21 mouse cellular contexts compared by ENCODE assay signal in genomic region chr1:156066133-156066532, GRCm38 (mm10). TPM values are rescaled to one million over a fixed set of nuclear protein-coding genes. Genes with fewer than 3 reads are reported as not detected.
DNase-seq lines count a peak whose midpoint lies in the region; ATAC-seq and TF ChIP-seq lines count a peak whose summit lies in the region.
"Had no signal": no experiment of that assay in that cellular context is flagged by ENCODE, and none has a peak within 500 bp of the region (broad histone marks: within the 10 kb centered on the region; RNA-seq: fewer than 3 reads in every experiment).

No protein-coding gene starts in this region.

- TF ChIP-seq CTCF in bone marrow macrophage, adult 2 months (IDR thresholded peaks at IDR 0.05; ENCODE audit: low read depth, low read length) = no peak

- no peak overlapping the region for H3K4me2 ChIP-seq in heart, embryonic 13.5 days
- H3K4me2 ChIP-seq: embryonic facial prominence, embryonic 13.5 days; forebrain, embryonic 12.5 days; hindbrain, embryonic 15.5 days; limb, embryonic 12.5 days had no signal

- H3K9me3 ChIP-seq in heart, embryonic 13.5 days = no peaks in the 10 kb centered on the region
- H3K9me3 ChIP-seq: embryonic facial prominence, embryonic 13.5 days; forebrain, embryonic 12.5 days; hindbrain, embryonic 15.5 days; limb, embryonic 12.5 days; midbrain, embryonic 10.5 days had no signal

- TF ChIP-seq POLR2A in bone marrow macrophage, adult 2 months (IDR thresholded peaks at IDR 0.05; ENCODE audit: borderline replicate concordance, low read depth, low read length) = no peak

- no peak for ATAC-seq in heart, embryonic 13.5 days (ENCODE audit: extremely low read depth, insufficient number of reproducible peaks, low FRiP score, low TSS enrichment)
- ATAC-seq: intestine, postnatal 0 days had no signal

- peaks cover 67% of the 10 kb centered on the region for H3K36me3 ChIP-seq in heart, embryonic 13.5 days
- peaks cover 48% of the 10 kb centered on the region for H3K36me3 ChIP-seq in macrophage (ENCODE audit: inconsistent target)

- no peak overlapping the region for H3K9ac ChIP-seq in heart, embryonic 13.5 days
- H3K9ac ChIP-seq: embryonic facial prominence, embryonic 13.5 days; forebrain, embryonic 12.5 days; hindbrain, embryonic 15.5 days; limb, embryonic 12.5 days; liver, embryonic 14.5 days had no signal

- WGBS in heart, embryonic 13.5 days = 58% methylated on average over 3 of the region's 3 CpGs
- WGBS in macrophage (ENCODE audit: missing documents) = 24% methylated on average over 3 of the region's 3 CpGs

- no peak for DNase-seq in heart, postnatal 10 days
- peak; percentile 36 for DNase-seq in 416B (ENCODE audit: low read depth)
- no peak for DNase-seq in kidney, adult 18-20 months
- no peak for DNase-seq in kidney, adult 11 months
- DNase-seq: cerebellum, adult 9-10 months; gastrocnemius, postnatal 14 days; kidney, postnatal 36 days; layer of hippocampus, adult 9-11 months; lung, postnatal 10 days; right cerebral cortex, postnatal 25 days had no signal

- H3K27me3 ChIP-seq in heart, embryonic 13.5 days (replicated peaks) = no peaks in the 10 kb centered on the region
- H3K27me3 ChIP-seq: embryonic facial prominence, embryonic 13.5 days; forebrain, embryonic 12.5 days; hindbrain, embryonic 15.5 days; limb, embryonic 12.5 days had no signal

- intact Hi-C loops in heart, postnatal 10 days (cut with DNase I) = no loop called here

- H3K4me1 ChIP-seq in heart, embryonic 13.5 days = peaks cover 16% of the 10 kb centered on the region
- H3K4me1 ChIP-seq in bone marrow macrophage, adult 2 months (ENCODE audit: control insufficient read depth, insufficient read depth, low read length) = peaks cover 25% of the 10 kb centered on the region
- H3K4me1 ChIP-seq: embryonic facial prominence, embryonic 13.5 days; forebrain, embryonic 12.5 days; hindbrain, embryonic 15.5 days; limb, embryonic 12.5 days; midbrain, embryonic 10.5 days had no signal

- H3K4me3 ChIP-seq in heart, embryonic 13.5 days = no peak overlapping the region
- H3K4me3 ChIP-seq in bone marrow macrophage, adult 2 months (ENCODE audit: insufficient read depth, low read length) = peak overlapping the region; percentile 29
- no peak overlapping the region for H3K4me3 ChIP-seq in macrophage (ENCODE audit: inconsistent target)
- H3K4me3 ChIP-seq: embryonic facial prominence, embryonic 13.5 days; forebrain, embryonic 12.5 days; hindbrain, embryonic 15.5 days; limb, embryonic 12.5 days; midbrain, embryonic 10.5 days had no signal

- peak overlapping the region; percentile 36 for H3K27ac ChIP-seq in heart, embryonic 13.5 days (replicated peaks)
- H3K27ac ChIP-seq in bone marrow macrophage, adult 2 months (ENCODE audit: insufficient read depth, low read depth, low read length) = peak overlapping the region; percentile 58
- peak overlapping the region; percentile 28; the same call in 1 of the 2 replicates for H3K27ac ChIP-seq in macrophage
- H3K27ac ChIP-seq: embryonic facial prominence, embryonic 13.5 days; forebrain, embryonic 12.5 days; hindbrain, embryonic 15.5 days; limb, embryonic 12.5 days; liver, embryonic 14.5 days; midbrain, embryonic 10.5 days; stomach, postnatal 0 days had no signal

- peaks cover 10% of the 10 kb centered on the region; the same call in 1 of the 2 replicates for H3K79me2 ChIP-seq in macrophage (ENCODE audit: inconsistent target)

RNA-seq across cellular contexts. Expression of gene Tor1aip1, which starts 29.9 kb away (rescaled TPM):
- 28.4 and 32.0 TPM in 2 replicates for polyA plus RNA-seq in heart, embryonic 13.5 days (2015; fragmentation: Nextera tagmentation; extraction: Ambion mirVana)
- 10 to 100 TPM; 65.2 to 74.2 TPM for total RNA-seq in heart, postnatal 10 days (2021)
- polyA plus RNA-seq in bone marrow macrophage, adult 2 months (2012; ENCODE audit: insufficient read depth, insufficient read length, missing spikeins) = 158 and 159 TPM in 2 replicates
- total RNA-seq in macrophage (2018; cell fraction: chromatin; rRNA removed) = 100 to 1,000 TPM; 182 to 728 (median 386) TPM
- 100 to 1,000 TPM; 150 to 301 (median 218) TPM for total RNA-seq in macrophage (2018; cell fraction: cytosol; rRNA removed)
- total RNA-seq in macrophage (2018; cell fraction: nucleus; rRNA removed) = 100 to 1,000 TPM; 175 to 525 (median 344) TPM
- 138 to 155 TPM (median 152 TPM) in 3 replicates for polyA plus RNA-seq in macrophage (2018)

RNA-seq across cellular contexts. Expression of gene Tor1aip2, which starts 30.9 kb away (rescaled TPM):
- 76.6 and 81.5 TPM in 2 replicates for polyA plus RNA-seq in heart, embryonic 13.5 days (2015; fragmentation: Nextera tagmentation; extraction: Ambion mirVana)
- 10 to 100 TPM; 58.8 to 62.2 TPM for total RNA-seq in heart, postnatal 10 days (2021)
- 99.8 and 104 TPM in 2 replicates for polyA plus RNA-seq in bone marrow macrophage, adult 2 months (2012; ENCODE audit: insufficient read depth, insufficient read length, missing spikeins)
- total RNA-seq in macrophage (2018; cell fraction: chromatin; rRNA removed) = 100 to 1,000 TPM; 115 to 658 (median 315) TPM
- 100 to 1,000 TPM; 128 to 271 (median 186) TPM for total RNA-seq in macrophage (2018; cell fraction: cytosol; rRNA removed)
- 100 to 1,000 TPM; 175 to 740 (median 411) TPM for total RNA-seq in macrophage (2018; cell fraction: nucleus; rRNA removed)
- 97.1 to 163 TPM (median 107 TPM) in 3 replicates for polyA plus RNA-seq in macrophage (2018)
